Mouse (Mus musculus): ENCODE measurements around the gene Vmn1r18.
"Not testable (repeated sequence)": the region's sequence is repeated elsewhere in the genome, so short reads cannot be mapped to it uniquely, and the experiment has no call there.

The Vmn1r18 gene

GRCm38 (mm10) chr6:57395683-57396082 lies at the start of gene Vmn1r18:
Gene Vmn1r18 (minus strand): TSS chr6:57395783.
- DNase-seq = no peak

GRCm38 (mm10) chr6:57431196-57431595 lies 35.6 kb upstream of the Vmn1r18 start:
- no peak for DNase-seq

- DNase-seq = no peak
Measured at GRCm38 (mm10) chr6:57428630-57429029, 33.0 kb upstream of the Vmn1r18 start, which contains the start of gene Vmn1r20. Gene Vmn1r20 (plus strand): TSS chr6:57428930.

- DNase-seq = not testable (repeated sequence)
Measured at GRCm38 (mm10) chr6:57403480-57403879, 7.9 kb upstream of the Vmn1r18 start, which contains the start of gene Vmn1r19. Gene Vmn1r19 (plus strand): TSS chr6:57403780.

GRCm38 (mm10) chr6:57367496-57367895 lies 28.1 kb downstream of the Vmn1r18 start:
- DNase-seq = no peak

GRCm38 (mm10) chr6:57365866-57366265 lies 29.7 kb downstream of the Vmn1r18 start:
- DNase-seq = not testable (repeated sequence)

GRCm38 (mm10) chr6:57363627-57364026 lies 32.0 kb downstream of the Vmn1r18 start, which contains the start of gene Vmn1r17:
Gene Vmn1r17 (minus strand): TSS chr6:57363727.
- no peak for DNase-seq

- no peak for DNase-seq
Measured at GRCm38 (mm10) chr6:57356864-57357263, 38.7 kb downstream of the Vmn1r18 start.

- DNase-seq = no peak
Measured at GRCm38 (mm10) chr6:57329394-57329793, 66.2 kb downstream of the Vmn1r18 start, which contains the start of gene Vmn1r16. Gene Vmn1r16 (minus strand): TSS chr6:57329494.

Measured in right cerebral cortex, postnatal 25 days (tissue).